Mouse (Mus musculus): Measurements from ENCODE around the gene Bcl7a.

DNA sequence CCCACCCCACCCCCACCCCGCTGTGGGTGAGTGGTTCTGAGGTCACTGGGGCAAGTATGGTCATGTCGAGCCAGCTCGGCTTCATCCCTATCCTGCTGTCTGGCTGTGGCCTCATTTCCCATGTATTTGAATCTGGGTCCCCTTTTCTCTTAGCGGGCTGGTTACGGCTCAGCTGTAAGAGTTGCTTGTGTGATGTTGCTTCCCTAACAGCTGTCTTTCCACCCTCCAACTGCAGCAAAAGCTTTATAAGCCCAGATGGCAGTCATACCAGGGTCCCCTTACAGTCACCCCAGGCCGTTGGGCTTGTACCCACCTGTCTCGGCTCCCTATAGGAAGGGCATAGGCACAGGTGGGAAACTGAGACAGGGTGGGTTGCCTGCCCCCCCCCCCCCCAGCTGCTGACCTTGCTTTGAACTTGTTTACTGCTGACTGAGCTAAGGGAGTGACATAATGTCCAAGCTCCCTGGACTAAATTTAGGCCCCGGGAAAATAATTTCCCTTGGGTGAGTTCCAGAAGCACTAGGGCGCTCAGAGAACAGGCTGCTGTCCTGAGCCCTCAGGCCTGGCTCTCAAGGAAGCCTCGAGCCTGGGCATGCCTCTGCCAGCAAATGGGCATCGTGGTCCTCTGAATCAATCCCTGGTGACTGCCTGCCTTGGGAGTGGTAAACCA lies 20.8 kb downstream of the Bcl7a start:
- TF ChIP-seq GATA1 (IDR thresholded peaks at IDR 0.05; ENCODE audit: low read length) (no peak), TAL1 (IDR thresholded peaks at IDR 0.05; ENCODE audit: low read length) (no peak)
